Mouse (Mus musculus) intestine, embryonic 16.5 days (tissue): ENCODE results near the gene Spryd7. TPM values are rescaled to one million over a fixed set of nuclear protein-coding genes. Genes with fewer than 3 reads are reported as not detected.
"Not testable (repeated sequence)": the region's sequence is repeated elsewhere in the genome, so short reads cannot be mapped to it uniquely, and the experiment has no call there.

ENCODE experiments used
- ATAC-seq: fragments of 200-750 bp; cut with Nextera tagmentation; 2 replicates; pipeline ENCODE4 v1.8.0; 2017; ENCODE audit warnings: moderate TSS enrichment, moderate library complexity
- H3K27ac ChIP-seq: fragments of 300-500 bp; sonication (generic); 2 replicates; pipeline ENCODE4 v1.5.1; 2014; ENCODE audit warnings: mild to moderate bottlenecking, low read length
- H3K27me3 ChIP-seq: fragments of 300-500 bp; sonication (generic); replicated peaks from 2 replicates; pipeline ENCODE4 v1.6.1; 2014; ENCODE audit warnings: low read length, control low read depth, mixed read lengths; ENCODE audit not compliant: control insufficient read depth, insufficient read depth
- H3K36me3 ChIP-seq: fragments of 300-500 bp; sonication (generic); 2 replicates; pipeline ENCODE4 v1.6.1; 2014; ENCODE audit warnings: low read length, control low read depth; ENCODE audit not compliant: control insufficient read depth, insufficient read depth
- H3K4me1 ChIP-seq: fragments of 300-500 bp; sonication (generic); 2 replicates; pipeline ENCODE4 v1.6.1; 2014; ENCODE audit warnings: low read length, control low read depth, mixed read lengths; ENCODE audit not compliant: control insufficient read depth, insufficient read depth
- H3K4me2 ChIP-seq: fragments of 300-500 bp; sonication (generic); 2 replicates; pipeline ENCODE4 v1.6.1; 2014; ENCODE audit warnings: low read depth, low read length, control low read depth
- H3K4me3 ChIP-seq: fragments of 300-500 bp; sonication (generic); 2 replicates; pipeline ENCODE4 v1.5.1; 2014; ENCODE audit warnings: mild to moderate bottlenecking, low read length
- H3K9ac ChIP-seq: fragments of 300-500 bp; sonication (generic); 2 replicates; pipeline ENCODE4 v1.6.1; 2014; ENCODE audit warnings: low read depth, low read length
- H3K9me3 ChIP-seq: fragments of 300-500 bp; sonication (generic); 2 replicates; pipeline ENCODE4 v1.6.1; 2016; ENCODE audit warnings: low read length, control low read depth; ENCODE audit not compliant: control insufficient read depth
- WGBS: fragments of 180-500 bp; shearing (Covaris S2); extraction: QIAGEN DNeasy Blood & Tissue Kit; methylation state at CpG from one replicate; pipeline ENCODE4 v1.1.7; 2014; 5-methylcytosine and 5-hydroxymethylcytosine counted together
- polyA plus RNA-seq: library from polyadenylated mRNA; unstranded; fragments of >200 nt; fragmentation: Nextera tagmentation; extraction: Ambion mirVana; gene quantifications from 2 replicates; pipeline ENCODE4 v1.2.1, GENCODE M21; 2015

Gene Spryd7
- polyA plus RNA-seq, result 26.6 and 27.0 TPM in 2 replicates

- WGBS, result under 1% methylated on average over 72 of the region's 72 CpGs
- Histone ChIP-seq H3K9me3 (peaks cover 3% of the 10 kb centered on the region; the same call in 1 of the 2 replicates), H3K9ac (peak within 1 kb of the TSS; percentile 77), H3K4me3 (peak within 1 kb of the TSS; percentile 62), H3K27me3 (no peaks in the 10 kb centered on the region), H3K27ac (peak within 1 kb of the TSS; percentile 73), H3K4me1 (peaks cover 2% of the 10 kb centered on the region), H3K4me2 (peak within 1 kb of the TSS; percentile 95), H3K36me3 (no peaks in the 10 kb centered on the region)
- peak; percentile 96 for ATAC-seq
Measured at GRCm38 (mm10) chr14:61556289-61557147, at the start of gene Spryd7. Gene Spryd7 (minus strand): TSS chr14:61556886.

DNA sequence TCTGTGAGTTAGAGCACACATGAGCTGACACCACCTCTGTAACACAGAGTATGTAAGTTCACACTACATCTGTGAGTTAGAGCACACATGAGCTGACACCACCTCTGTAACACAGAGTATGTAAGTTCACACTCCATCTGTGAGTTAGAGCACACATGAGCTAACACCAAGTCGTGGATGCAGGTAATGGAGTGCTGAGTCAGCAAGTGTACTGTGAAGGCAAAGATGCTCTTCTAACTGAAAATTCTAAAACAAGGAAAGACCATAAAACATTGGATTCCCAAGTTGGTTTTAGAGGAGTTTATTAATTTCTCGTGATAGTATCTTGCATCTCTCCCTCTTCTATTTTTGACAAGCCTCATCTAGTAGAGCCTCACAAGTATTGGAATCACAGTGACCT, 49.4 kb upstream of the Spryd7 start:
- not testable (repeated sequence) for H3K9ac ChIP-seq, H3K36me3 ChIP-seq, H3K4me1 ChIP-seq, H3K9me3 ChIP-seq, H3K4me2 ChIP-seq, H3K27ac ChIP-seq, H3K4me3 ChIP-seq, H3K27me3 ChIP-seq, ATAC-seq
- 85% methylated on average over 2 of the region's 2 CpGs for WGBS

DNA sequence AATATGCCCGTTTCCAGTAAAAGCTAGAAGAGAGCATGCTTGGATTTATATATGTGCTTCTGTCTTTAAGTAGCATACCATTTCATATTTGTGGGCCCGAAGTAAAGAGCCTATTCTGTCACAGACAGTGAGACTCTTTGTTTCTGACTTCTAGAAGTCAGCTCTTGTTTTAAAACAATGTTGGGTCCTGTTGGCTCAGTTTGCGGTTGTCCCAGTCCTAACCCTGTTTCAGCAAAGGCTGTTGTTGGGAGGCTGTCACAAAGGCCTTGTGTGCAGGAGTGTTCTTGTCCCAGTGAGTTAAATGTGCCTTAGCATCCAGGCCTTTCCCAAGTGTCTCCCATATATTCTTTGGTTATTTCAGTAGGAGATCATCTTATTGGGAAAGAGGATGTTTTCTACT, 47.4 kb upstream of the Spryd7 start:
- no peaks in the 10 kb centered on the region for H3K9me3 ChIP-seq
- H3K36me3 ChIP-seq, result no peaks in the 10 kb centered on the region
- no peak overlapping the region for H3K9ac ChIP-seq
- 0 out of 2 replicates have a peak, but pooled peaks cover 5% of the 10 kb centered on the region for H3K4me1 ChIP-seq
- no peak overlapping the region for H3K4me3 ChIP-seq
- H3K4me2 ChIP-seq, result no peak overlapping the region
- H3K27me3 ChIP-seq, result no peaks in the 10 kb centered on the region
- 86% methylated on average over 3 of the region's 3 CpGs for WGBS
- no peak for ATAC-seq
- no peak overlapping the region for H3K27ac ChIP-seq

DNA sequence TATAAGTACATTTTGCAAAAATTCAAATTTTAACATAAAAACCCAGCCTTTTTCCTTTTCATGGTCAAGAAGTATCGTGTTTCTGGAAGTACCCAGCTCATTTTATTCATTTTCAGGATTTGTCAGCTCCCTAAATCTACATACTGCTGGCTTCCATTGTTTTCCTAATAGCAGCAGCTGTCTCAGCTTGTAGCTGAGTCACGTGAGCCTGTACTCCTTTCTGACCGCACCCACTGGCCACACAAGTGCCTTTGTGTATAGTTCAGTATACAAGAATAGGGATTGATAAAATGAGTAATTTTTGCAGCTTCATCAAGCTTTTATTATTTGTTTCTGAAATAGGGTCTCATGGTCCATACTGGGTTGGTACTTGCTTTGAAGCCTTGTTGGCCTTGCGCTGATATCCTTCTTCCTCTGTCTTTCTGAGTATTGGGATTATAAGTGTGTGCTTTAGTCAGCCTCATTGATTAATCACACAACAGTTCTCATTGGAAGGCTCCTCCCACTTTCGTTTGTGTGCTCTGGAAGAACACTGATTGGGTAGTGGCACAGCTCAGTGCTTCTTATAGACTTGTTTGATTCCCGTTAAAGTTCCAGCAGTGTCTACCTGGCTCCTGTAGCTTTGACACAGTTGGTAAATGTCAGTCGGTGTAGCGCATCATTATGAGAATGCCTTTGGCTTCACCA, 46.5 kb upstream of the Spryd7 start:
- H3K4me3 ChIP-seq, result no peak overlapping the region
- H3K27ac ChIP-seq, result no peak overlapping the region

DNA sequence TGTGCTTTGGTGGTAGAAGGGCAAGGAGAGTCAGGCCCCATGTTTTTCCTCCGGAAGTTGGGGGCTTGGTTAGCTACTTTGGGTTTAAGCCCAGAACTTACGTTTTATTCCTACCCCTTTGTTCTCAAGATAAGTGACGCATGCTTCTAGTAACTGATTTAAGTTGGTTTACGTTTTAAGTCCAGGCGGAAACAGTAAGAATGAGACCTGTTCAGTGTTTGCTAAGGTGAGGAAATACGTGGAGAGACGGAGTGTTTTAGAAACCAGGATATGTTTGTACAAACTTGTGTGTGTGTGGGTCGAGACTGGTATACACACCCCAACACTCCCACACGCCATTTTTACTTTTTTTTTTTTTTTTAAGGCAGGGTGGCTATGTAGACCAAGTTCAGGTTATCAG, 44.7 kb upstream of the Spryd7 start:
- H3K27me3 ChIP-seq, result no peaks in the 10 kb centered on the region
- ATAC-seq, result no peak
- WGBS, result 72% methylated on average over 9 of the region's 9 CpGs
- no peak overlapping the region for H3K27ac ChIP-seq
- no peaks in the 10 kb centered on the region for H3K9me3 ChIP-seq
- no peak overlapping the region for H3K4me3 ChIP-seq
- no peak overlapping the region for H3K9ac ChIP-seq
- H3K4me2 ChIP-seq, result no peak overlapping the region
- no peaks in the 10 kb centered on the region for H3K36me3 ChIP-seq
- 0 out of 2 replicates have a peak, but pooled peaks cover 5% of the 10 kb centered on the region for H3K4me1 ChIP-seq

More for the DNA sequence above, 46.5 kb upstream of the Spryd7 start:
- no peak overlapping the region for H3K4me2 ChIP-seq
- 80% methylated on average over 8 of the region's 8 CpGs for WGBS
- H3K36me3 ChIP-seq, result no peaks in the 10 kb centered on the region
- no peaks in the 10 kb centered on the region for H3K9me3 ChIP-seq
- H3K27me3 ChIP-seq, result no peaks in the 10 kb centered on the region
- H3K9ac ChIP-seq, result no peak overlapping the region
- 0 out of 2 replicates have a peak, but pooled peaks cover 5% of the 10 kb centered on the region for H3K4me1 ChIP-seq
- no peak for ATAC-seq

GRCm38 (mm10) chr14:61599057-61599806, 42.5 kb upstream of the Spryd7 start:
- Histone ChIP-seq H3K27me3 (no peaks in the 10 kb centered on the region), H3K9ac (peak overlapping the region; percentile 84), H3K4me2 (peak overlapping the region; percentile 62), H3K36me3 (no peaks in the 10 kb centered on the region), H3K4me1 (0 out of 2 replicates have a peak, but pooled peaks cover 5% of the 10 kb centered on the region), H3K27ac (peak overlapping the region; percentile 69), H3K4me3 (peak overlapping the region; percentile 87), H3K9me3 (no peaks in the 10 kb centered on the region)
- ATAC-seq, result peak; percentile 99
- WGBS, result 4% methylated on average over 44 of the region's 44 CpGs

DNA sequence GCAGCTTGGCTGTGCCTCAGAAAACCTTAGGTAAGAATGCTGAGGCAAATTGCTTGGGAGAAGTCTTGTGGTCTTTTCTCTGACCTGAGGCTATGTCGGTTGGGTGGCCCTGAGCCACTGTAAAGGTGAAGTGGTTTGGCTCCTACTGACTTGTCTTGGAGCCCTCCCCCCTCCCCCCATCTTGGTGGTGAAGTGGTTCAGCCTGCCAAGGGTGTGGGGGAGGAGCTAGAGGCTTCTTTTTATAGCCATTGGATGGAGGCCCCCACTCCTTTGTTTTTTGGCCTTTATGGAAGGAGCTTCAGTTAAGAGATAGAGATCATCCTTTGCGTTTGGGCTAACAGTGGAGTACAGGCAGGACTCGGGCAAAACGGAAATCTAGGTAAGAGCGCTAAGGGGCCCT, 41.3 kb upstream of the Spryd7 start, which contains the start of gene Trim13:
Trim13 (plus strand) TSS at position 280 of the 400 bp plus-strand sequence.
- peak within 1 kb of the TSS; percentile 87 for H3K4me3 ChIP-seq
- no peaks in the 10 kb centered on the region for H3K36me3 ChIP-seq
- H3K4me1 ChIP-seq, result 0 out of 2 replicates have a peak, but pooled peaks cover 5% of the 10 kb centered on the region
- H3K9ac ChIP-seq, result peak within 1 kb of the TSS; percentile 84
- H3K27me3 ChIP-seq, result no peaks in the 10 kb centered on the region
- ATAC-seq, result no peak
- H3K9me3 ChIP-seq, result no peaks in the 10 kb centered on the region
- 50% methylated on average over 5 of the region's 5 CpGs for WGBS
- no peak within 1 kb of the TSS for H3K27ac ChIP-seq
- peak within 1 kb of the TSS; percentile 62 for H3K4me2 ChIP-seq

DNA sequence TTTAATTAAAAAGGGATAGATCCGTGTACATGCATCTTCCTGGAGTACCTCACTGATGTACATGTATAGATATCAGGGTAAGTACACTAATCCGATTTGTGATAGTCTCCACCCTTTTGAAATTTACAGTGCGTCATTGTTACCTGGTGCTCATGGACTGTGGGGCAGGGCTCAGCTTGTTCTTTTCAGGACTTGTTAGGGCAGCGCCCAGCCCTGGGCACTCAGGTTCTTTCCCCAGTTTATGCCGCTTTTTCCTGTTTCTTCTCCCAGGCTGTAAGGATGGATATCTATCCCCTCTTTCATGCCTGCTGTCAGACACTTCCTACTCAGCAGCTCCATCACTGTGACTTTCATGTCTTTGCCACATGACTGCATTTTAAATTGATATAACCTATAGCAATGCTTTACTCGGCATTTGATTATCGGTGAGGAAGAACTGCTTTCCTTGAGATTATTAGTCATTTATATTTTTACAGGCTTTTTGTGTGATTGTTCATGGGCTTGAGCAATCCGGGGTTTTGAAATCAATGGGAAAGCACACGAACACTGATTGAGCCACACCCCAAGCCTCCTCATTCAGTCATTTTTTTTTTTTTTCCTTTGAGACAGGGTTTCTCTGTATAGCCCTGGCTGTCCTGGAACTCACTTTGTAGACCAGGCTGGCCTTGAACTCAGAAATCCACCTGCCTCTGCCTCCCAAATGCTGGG, 40.2 kb upstream of the Spryd7 start:
- Histone ChIP-seq H3K4me2 (no peak overlapping the region), H3K9ac (no peak overlapping the region), H3K4me3 (no peak overlapping the region), H3K27ac (no peak overlapping the region), H3K9me3 (no peaks in the 10 kb centered on the region), H3K27me3 (no peaks in the 10 kb centered on the region), H3K4me1 (0 out of 2 replicates have a peak, but pooled peaks cover 5% of the 10 kb centered on the region), H3K36me3 (no peaks in the 10 kb centered on the region)
- no peak for ATAC-seq
- WGBS, result 85% methylated on average over 9 of the region's 9 CpGs
